Mouse (Mus musculus): ENCODE measurements around the gene Cd163l1. TPM values are rescaled to one million over a fixed set of nuclear protein-coding genes. Genes with fewer than 3 reads are reported as not detected.

Gene Cd163l1
- polyA plus RNA-seq, 1 experiment from 2014 or later, result not detected

DNA sequence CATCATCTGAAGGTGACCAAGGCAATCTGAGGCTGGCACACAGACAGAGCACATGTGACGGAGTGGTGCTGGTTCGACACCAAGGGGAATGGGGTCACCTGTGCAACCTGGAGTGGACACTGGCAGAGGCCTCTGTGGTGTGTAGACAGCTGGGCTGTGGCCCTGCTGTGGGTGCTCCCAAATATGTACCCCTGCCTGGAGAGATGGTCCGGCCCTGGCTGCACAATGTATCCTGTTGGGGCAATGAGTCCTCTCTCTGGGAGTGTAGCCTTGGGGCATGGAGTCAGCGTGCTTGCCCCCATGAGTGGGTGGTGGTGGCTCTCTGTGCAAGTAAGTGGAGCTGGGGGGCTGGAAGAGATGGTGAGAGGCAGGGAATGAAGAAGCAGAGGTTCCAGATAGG lies 2.3 kb downstream of the Cd163l1 start:
- no peak overlapping the region for H3K9ac ChIP-seq (ENCODE audit: low read length)
- 67% methylated on average over 4 of the region's 4 CpGs for WGBS
- H3K27me3 ChIP-seq (ENCODE audit: control insufficient read depth, insufficient read depth, low read length), result no peaks in the 10 kb centered on the region
- no peak overlapping the region for H3K27ac ChIP-seq (replicated peaks in 1 of 2; ENCODE audit: control insufficient read depth in 1 of 2, insufficient read depth in 1 of 2, low read depth in 2 of 2, low read length in 2 of 2)
- ATAC-seq (ENCODE audit: insufficient number of reproducible peaks, insufficient read depth, low FRiP score, low read depth), result no peak
- no peak overlapping the region for H3K4me2 ChIP-seq (ENCODE audit: low read length)
- H3K4me3 ChIP-seq (ENCODE audit: control insufficient read depth in 1 of 2, insufficient read depth in 1 of 2, low read depth in 1 of 2, low read length in 2 of 2), result no peak overlapping the region
- no peaks in the 10 kb centered on the region for H3K4me1 ChIP-seq (ENCODE audit: control insufficient read depth in 2 of 2, insufficient read depth in 2 of 2, low read length in 2 of 2)
- H3K9me3 ChIP-seq (ENCODE audit: control insufficient read depth, low read length), result no peaks in the 10 kb centered on the region
- H3K36me3 ChIP-seq (ENCODE audit: control insufficient read depth, insufficient read depth, low read length), result no peaks in the 10 kb centered on the region

DNA sequence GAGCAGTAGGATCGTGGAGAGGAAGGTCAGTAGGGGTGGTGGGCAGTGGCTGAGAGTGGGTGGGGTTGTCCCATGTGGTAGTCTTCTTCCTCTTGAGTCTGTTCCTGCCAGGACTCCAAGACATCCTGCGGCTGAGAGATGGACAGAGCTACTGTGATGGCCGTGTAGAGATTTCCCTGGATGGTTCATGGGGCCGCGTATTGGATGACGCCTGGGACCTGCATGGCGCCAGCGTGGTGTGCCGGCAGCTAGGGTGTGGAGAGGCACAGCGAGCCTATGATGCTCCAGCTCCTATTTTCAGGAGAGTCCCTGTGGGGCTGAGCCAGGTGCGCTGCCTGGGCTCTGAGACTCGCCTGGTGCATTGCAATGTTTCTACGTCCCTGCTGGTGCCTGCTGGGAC lies 6.1 kb downstream of the Cd163l1 start:
- H3K4me3 ChIP-seq (ENCODE audit: control insufficient read depth in 1 of 2, insufficient read depth in 1 of 2, low read depth in 1 of 2, low read length in 2 of 2), result no peak overlapping the region
- H3K9ac ChIP-seq (ENCODE audit: low read length), result no peak overlapping the region
- no peaks in the 10 kb centered on the region for H3K27me3 ChIP-seq (ENCODE audit: control insufficient read depth, insufficient read depth, low read length)
- ATAC-seq (ENCODE audit: insufficient number of reproducible peaks, insufficient read depth, low FRiP score, low read depth), result no peak
- H3K4me2 ChIP-seq (ENCODE audit: low read length), result no peak overlapping the region
- 69% methylated on average over 13 of the region's 13 CpGs for WGBS
- no peaks in the 10 kb centered on the region for H3K9me3 ChIP-seq (ENCODE audit: control insufficient read depth, low read length)
- no peak overlapping the region for H3K27ac ChIP-seq (replicated peaks in 1 of 2; ENCODE audit: control insufficient read depth in 1 of 2, insufficient read depth in 1 of 2, low read depth in 2 of 2, low read length in 2 of 2)
- H3K36me3 ChIP-seq (ENCODE audit: control insufficient read depth, insufficient read depth, low read length), result no peaks in the 10 kb centered on the region
- no peaks in the 10 kb centered on the region for H3K4me1 ChIP-seq (ENCODE audit: control insufficient read depth in 2 of 2, insufficient read depth in 2 of 2, low read length in 2 of 2)

DNA sequence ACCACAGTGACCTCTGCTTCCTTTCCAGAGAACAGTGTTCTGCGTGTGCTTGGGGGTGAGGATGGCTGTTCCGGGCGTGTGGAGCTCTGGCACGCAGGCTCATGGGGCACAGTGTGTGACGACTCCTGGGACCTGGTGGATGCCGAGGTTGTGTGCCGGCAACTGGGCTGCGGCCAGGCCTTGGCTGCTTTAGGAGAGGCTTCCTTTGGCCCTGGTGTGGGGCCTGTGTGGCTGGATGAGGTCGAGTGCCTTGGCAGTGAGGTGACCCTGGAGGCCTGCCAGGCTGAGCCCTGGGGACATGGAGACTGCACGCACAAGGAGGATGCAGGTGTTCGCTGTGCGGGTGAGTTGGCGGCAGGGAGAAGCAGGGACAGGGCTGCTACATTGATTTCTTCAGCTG lies 10.4 kb downstream of the Cd163l1 start:
- no peaks in the 10 kb centered on the region for H3K9me3 ChIP-seq (ENCODE audit: control insufficient read depth, low read length)
- ATAC-seq (ENCODE audit: insufficient number of reproducible peaks, insufficient read depth, low FRiP score, low read depth), result no peak
- WGBS, result 81% methylated on average over 13 of the region's 13 CpGs

DNA sequence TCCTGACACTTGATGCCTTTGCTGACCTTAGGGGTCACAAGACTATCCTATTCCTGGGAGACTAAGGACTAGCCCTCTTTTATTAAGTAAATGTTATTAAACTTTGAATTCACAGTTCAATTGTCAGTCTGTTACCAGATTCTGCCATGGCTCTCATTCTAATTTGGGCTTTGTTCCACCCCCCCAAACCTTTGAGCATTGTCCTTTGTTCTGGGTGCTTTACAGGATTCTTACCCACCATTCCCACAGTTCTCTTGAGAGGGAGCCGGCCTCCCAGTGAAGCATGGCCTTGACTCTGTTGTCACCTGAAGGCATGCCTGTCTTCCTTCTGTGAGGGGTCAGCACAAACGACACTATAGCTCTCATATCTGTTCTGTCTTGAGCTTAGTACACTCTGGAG lies 13.0 kb downstream of the Cd163l1 start:
- no peak overlapping the region for H3K27ac ChIP-seq (replicated peaks in 1 of 2; ENCODE audit: control insufficient read depth in 1 of 2, insufficient read depth in 1 of 2, low read depth in 2 of 2, low read length in 2 of 2)
- WGBS, result 73% methylated on average over 2 of the region's 2 CpGs
- H3K4me1 ChIP-seq (ENCODE audit: control insufficient read depth in 2 of 2, insufficient read depth in 2 of 2, low read length in 2 of 2), result no peaks in the 10 kb centered on the region
- no peaks in the 10 kb centered on the region for H3K27me3 ChIP-seq (ENCODE audit: control insufficient read depth, insufficient read depth, low read length)
- H3K9ac ChIP-seq (ENCODE audit: low read length), result no peak overlapping the region
- H3K36me3 ChIP-seq (ENCODE audit: control insufficient read depth, insufficient read depth, low read length), result no peaks in the 10 kb centered on the region
- no peak for ATAC-seq (ENCODE audit: insufficient number of reproducible peaks, insufficient read depth, low FRiP score, low read depth)
- H3K9me3 ChIP-seq (ENCODE audit: control insufficient read depth, low read length), result no peaks in the 10 kb centered on the region
- no peak overlapping the region for H3K4me2 ChIP-seq (ENCODE audit: low read length)
- no peak overlapping the region for H3K4me3 ChIP-seq (ENCODE audit: control insufficient read depth in 1 of 2, insufficient read depth in 1 of 2, low read depth in 1 of 2, low read length in 2 of 2)

More for the DNA sequence above, 10.4 kb downstream of the Cd163l1 start:
- Histone ChIP-seq H3K27me3 (ENCODE audit: control insufficient read depth, insufficient read depth, low read length) (no peaks in the 10 kb centered on the region), H3K27ac (replicated peaks in 1 of 2; ENCODE audit: control insufficient read depth in 1 of 2, insufficient read depth in 1 of 2, low read depth in 2 of 2, low read length in 2 of 2) (no peak overlapping the region), H3K9ac (ENCODE audit: low read length) (no peak overlapping the region), H3K4me2 (ENCODE audit: low read length) (no peak overlapping the region), H3K4me3 (ENCODE audit: control insufficient read depth in 1 of 2, insufficient read depth in 1 of 2, low read depth in 1 of 2, low read length in 2 of 2) (no peak overlapping the region), H3K4me1 (ENCODE audit: control insufficient read depth in 2 of 2, insufficient read depth in 2 of 2, low read length in 2 of 2) (no peaks in the 10 kb centered on the region), H3K36me3 (ENCODE audit: control insufficient read depth, insufficient read depth, low read length) (no peaks in the 10 kb centered on the region)

DNA sequence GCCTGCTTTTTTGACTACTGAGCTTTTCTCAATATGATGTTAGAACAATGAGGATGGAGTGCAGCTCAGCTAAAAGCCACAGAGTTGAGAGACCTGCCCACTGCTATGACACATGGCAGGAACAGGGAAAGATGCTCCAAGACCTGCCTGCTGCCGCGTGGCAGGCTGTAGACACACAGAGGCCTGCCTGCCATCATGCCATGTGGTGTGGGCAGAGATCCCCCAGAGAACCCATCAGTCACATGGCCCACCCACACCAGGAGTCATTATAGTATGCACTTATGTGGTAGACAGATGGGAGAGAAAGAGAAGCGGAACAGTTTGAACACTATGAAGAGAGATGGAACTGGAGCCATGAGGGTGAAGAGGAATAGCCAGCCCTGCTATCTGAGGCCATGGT lies 15.6 kb downstream of the Cd163l1 start:
- Histone ChIP-seq H3K9ac (ENCODE audit: low read length) (no peak overlapping the region), H3K27ac (replicated peaks in 1 of 2; ENCODE audit: control insufficient read depth in 1 of 2, insufficient read depth in 1 of 2, low read depth in 2 of 2, low read length in 2 of 2) (no peak overlapping the region), H3K36me3 (ENCODE audit: control insufficient read depth, insufficient read depth, low read length) (no peaks in the 10 kb centered on the region), H3K27me3 (ENCODE audit: control insufficient read depth, insufficient read depth, low read length) (no peaks in the 10 kb centered on the region), H3K4me2 (ENCODE audit: low read length) (no peak overlapping the region), H3K9me3 (ENCODE audit: control insufficient read depth, low read length) (no peaks in the 10 kb centered on the region), H3K4me3 (ENCODE audit: control insufficient read depth in 1 of 2, insufficient read depth in 1 of 2, low read depth in 1 of 2, low read length in 2 of 2) (no peak overlapping the region), H3K4me1 (ENCODE audit: control insufficient read depth in 2 of 2, insufficient read depth in 2 of 2, low read length in 2 of 2) (no peaks in the 10 kb centered on the region)
- 77% methylated on average over 3 of the region's 3 CpGs for WGBS
- ATAC-seq (ENCODE audit: insufficient number of reproducible peaks, insufficient read depth, low FRiP score, low read depth), result no peak

DNA sequence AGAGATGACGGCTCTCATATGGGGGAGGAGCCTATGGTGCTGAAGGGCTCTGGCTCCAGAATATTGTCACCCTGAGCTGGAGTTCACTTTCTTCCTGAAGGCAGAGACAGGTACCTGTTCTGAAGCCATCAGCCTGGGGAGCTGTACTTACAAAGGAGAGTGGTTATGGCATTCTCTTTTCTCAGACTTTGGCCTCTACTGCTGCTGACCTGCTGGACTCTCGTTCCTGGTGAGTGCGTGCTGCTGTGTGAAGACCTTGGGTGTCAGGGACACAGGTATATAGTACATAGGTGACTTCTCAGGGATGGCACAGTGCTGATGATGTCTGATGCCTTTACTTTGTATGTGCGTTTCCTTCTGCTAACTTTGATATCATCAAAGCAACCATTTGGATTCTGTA lies 29.1 kb downstream of the Cd163l1 start, which contains the start of gene 5830411N06Rik:
TSS of gene 5830411N06Rik (plus strand) at position 69 of the 400 bp plus-strand sequence.
- no peaks in the 10 kb centered on the region for H3K36me3 ChIP-seq (ENCODE audit: control insufficient read depth, insufficient read depth, low read length)
- WGBS, result 61% methylated on average over 4 of the region's 4 CpGs
- peaks cover 3% of the 10 kb centered on the region; the same call in 1 of the 2 replicates for H3K9me3 ChIP-seq (ENCODE audit: control insufficient read depth, low read length)
- no peak for ATAC-seq (ENCODE audit: insufficient number of reproducible peaks, insufficient read depth, low FRiP score, low read depth)
- no peak within 1 kb of the TSS for H3K4me3 ChIP-seq (ENCODE audit: control insufficient read depth in 1 of 2, insufficient read depth in 1 of 2, low read depth in 1 of 2, low read length in 2 of 2)
- no peak within 1 kb of the TSS for H3K4me2 ChIP-seq (ENCODE audit: low read length)
- no peak within 1 kb of the TSS for H3K9ac ChIP-seq (ENCODE audit: low read length)
- H3K4me1 ChIP-seq (ENCODE audit: control insufficient read depth in 2 of 2, insufficient read depth in 2 of 2, low read length in 2 of 2), result no peaks in the 10 kb centered on the region
- H3K27me3 ChIP-seq (ENCODE audit: control insufficient read depth, insufficient read depth, low read length), result no peaks in the 10 kb centered on the region
- H3K27ac ChIP-seq (replicated peaks in 1 of 2; ENCODE audit: control insufficient read depth in 1 of 2, insufficient read depth in 1 of 2, low read depth in 2 of 2, low read length in 2 of 2), result no peak within 1 kb of the TSS

DNA sequence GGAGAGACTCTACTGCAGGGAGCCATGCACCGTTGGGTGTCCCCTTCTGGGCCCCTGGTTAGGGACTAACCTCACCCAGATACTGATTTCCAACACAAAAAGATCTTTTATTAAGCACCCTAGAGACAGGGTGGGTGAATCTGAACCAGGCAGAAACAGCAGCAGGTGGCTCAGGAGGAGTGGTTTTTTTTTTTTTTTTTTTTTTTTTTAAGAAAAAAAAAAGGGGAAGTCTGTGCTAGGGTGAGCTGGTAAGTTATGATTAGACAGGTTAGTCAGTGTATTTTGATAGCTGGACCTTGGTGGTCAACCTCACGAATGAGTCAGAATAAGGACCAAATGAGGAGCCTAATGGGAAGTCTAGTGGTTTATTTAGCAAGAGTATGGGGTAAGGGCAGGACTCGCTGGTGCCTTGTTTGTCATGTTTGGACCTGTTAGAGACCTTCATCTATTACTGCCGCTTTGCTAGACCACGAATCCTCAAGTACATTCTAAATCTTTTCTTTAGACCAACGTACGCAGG lies 35.8 kb downstream of the Cd163l1 start:
- Histone ChIP-seq H3K4me2 (ENCODE audit: low read length) (no peak overlapping the region), H3K9me3 (ENCODE audit: control insufficient read depth, low read length) (peaks cover 3% of the 10 kb centered on the region; the same call in 1 of the 2 replicates), H3K4me1 (ENCODE audit: control insufficient read depth in 2 of 2, insufficient read depth in 2 of 2, low read length in 2 of 2) (no peaks in the 10 kb centered on the region), H3K4me3 (ENCODE audit: control insufficient read depth in 1 of 2, insufficient read depth in 1 of 2, low read depth in 1 of 2, low read length in 2 of 2) (no peak overlapping the region), H3K36me3 (ENCODE audit: control insufficient read depth, insufficient read depth, low read length) (no peaks in the 10 kb centered on the region), H3K27ac (replicated peaks in 1 of 2; ENCODE audit: control insufficient read depth in 1 of 2, insufficient read depth in 1 of 2, low read depth in 2 of 2, low read length in 2 of 2) (no peak overlapping the region), H3K27me3 (ENCODE audit: control insufficient read depth, insufficient read depth, low read length) (no peaks in the 10 kb centered on the region), H3K9ac (ENCODE audit: low read length) (no peak overlapping the region)
- WGBS, result 75% methylated on average over 7 of the region's 7 CpGs
- no peak for ATAC-seq (ENCODE audit: insufficient number of reproducible peaks, insufficient read depth, low FRiP score, low read depth)
